Mouse (Mus musculus): ENCODE measurements at regions not wholly inside any gene's neighbourhood (a gene's known extent, or its start where the extent isn't known, plus 50 kb on each side); places are given as distances from the start of the nearest gene placed in this dataset.

- H3K4me3 ChIP-seq (ENCODE audit: low read length) = no peak overlapping the region
- H3K4me1 ChIP-seq (replicated peaks; ENCODE audit: control insufficient read depth, insufficient read depth, low read length) = no peaks in the 10 kb centered on the region
- no peak overlapping the region for H3K27ac ChIP-seq (ENCODE audit: low read length)
- no peak for ATAC-seq (ENCODE audit: low read depth)
- no peaks in the 10 kb centered on the region for H3K27me3 ChIP-seq (ENCODE audit: control insufficient read depth, insufficient read depth, low read depth, low read length)
- no peak overlapping the region for H3K9ac ChIP-seq (ENCODE audit: low read length)
- no peaks in the 10 kb centered on the region for H3K9me3 ChIP-seq (ENCODE audit: control insufficient read depth, low read length)
- no peak overlapping the region for H3K4me2 ChIP-seq (ENCODE audit: low read depth, low read length)
- H3K36me3 ChIP-seq (ENCODE audit: control insufficient read depth, insufficient read depth, low read length) = no peaks in the 10 kb centered on the region
- WGBS = 9% methylated on average over 5 of the region's 5 CpGs
These were observed 118.2 kb upstream of the Gm21876 start for GRCm38 (mm10) chrX:21293666-21294065.

- Histone ChIP-seq H3K36me3 (ENCODE audit: control insufficient read depth, insufficient read depth, low read length) (no peaks in the 10 kb centered on the region), H3K4me2 (ENCODE audit: low read depth, low read length) (no peak overlapping the region), H3K9ac (ENCODE audit: low read length) (no peak overlapping the region), H3K27ac (ENCODE audit: low read length) (no peak overlapping the region), H3K4me3 (ENCODE audit: low read length) (no peak overlapping the region), H3K27me3 (ENCODE audit: control insufficient read depth, insufficient read depth, low read depth, low read length) (no peaks in the 10 kb centered on the region), H3K4me1 (replicated peaks; ENCODE audit: control insufficient read depth, insufficient read depth, low read length) (no peaks in the 10 kb centered on the region), H3K9me3 (ENCODE audit: control insufficient read depth, low read length) (no peaks in the 10 kb centered on the region)
- ATAC-seq (ENCODE audit: low read depth) = no peak
- WGBS = 13% methylated on average over 1 of the region's 1 CpGs
These were observed 120.0 kb upstream of the Gm21876 start for GRCm38 (mm10) chrX:21295460-21295859.

GRCm38 (mm10) chrX:21297349-21297748, 121.9 kb upstream of the Gm21876 start:
- no peak overlapping the region for H3K9ac ChIP-seq (ENCODE audit: low read length)
- no peak for ATAC-seq (ENCODE audit: low read depth)
- H3K4me3 ChIP-seq (ENCODE audit: low read length) = no peak overlapping the region
- H3K27ac ChIP-seq (ENCODE audit: low read length) = no peak overlapping the region
- no peaks in the 10 kb centered on the region for H3K4me1 ChIP-seq (replicated peaks; ENCODE audit: control insufficient read depth, insufficient read depth, low read length)
- 70% methylated on average over 6 of the region's 6 CpGs for WGBS
- no peak overlapping the region for H3K4me2 ChIP-seq (ENCODE audit: low read depth, low read length)
- H3K36me3 ChIP-seq (ENCODE audit: control insufficient read depth, insufficient read depth, low read length) = no peaks in the 10 kb centered on the region
- no peaks in the 10 kb centered on the region for H3K27me3 ChIP-seq (ENCODE audit: control insufficient read depth, insufficient read depth, low read depth, low read length)
- no peaks in the 10 kb centered on the region for H3K9me3 ChIP-seq (ENCODE audit: control insufficient read depth, low read length)

GRCm38 (mm10) chrX:21334499-21335032, 149.8 kb upstream of the Agtr2 start:
- no peaks in the 10 kb centered on the region for H3K36me3 ChIP-seq (ENCODE audit: control insufficient read depth, insufficient read depth, low read length)
- peak overlapping the region; percentile 24; the same call in 1 of the 2 replicates for H3K9ac ChIP-seq (ENCODE audit: low read length)

GRCm38 (mm10) chrX:21344397-21344796, 139.9 kb upstream of the Agtr2 start:
- H3K9me3 ChIP-seq (ENCODE audit: control insufficient read depth, low read length) = no peaks in the 10 kb centered on the region
- H3K9ac ChIP-seq (ENCODE audit: low read length) = no peak overlapping the region
- H3K27me3 ChIP-seq (ENCODE audit: control insufficient read depth, insufficient read depth, low read depth, low read length) = no peaks in the 10 kb centered on the region
- no peak for ATAC-seq (ENCODE audit: low read depth)
- no peaks in the 10 kb centered on the region for H3K4me1 ChIP-seq (replicated peaks; ENCODE audit: control insufficient read depth, insufficient read depth, low read length)
- no peak overlapping the region for H3K27ac ChIP-seq (ENCODE audit: low read length)
- no peaks in the 10 kb centered on the region for H3K36me3 ChIP-seq (ENCODE audit: control insufficient read depth, insufficient read depth, low read length)
- 69% methylated on average over 1 of the region's 1 CpGs for WGBS
- no peak overlapping the region for H3K4me3 ChIP-seq (ENCODE audit: low read length)
- no peak overlapping the region for H3K4me2 ChIP-seq (ENCODE audit: low read depth, low read length)

More at GRCm38 (mm10) chrX:21334499-21335032, 149.8 kb upstream of the Agtr2 start:
- ATAC-seq (ENCODE audit: low read depth) = no peak
- no peak overlapping the region for H3K27ac ChIP-seq (ENCODE audit: low read length)
- H3K4me3 ChIP-seq (ENCODE audit: low read length) = peak overlapping the region; percentile 46
- no peaks in the 10 kb centered on the region for H3K4me1 ChIP-seq (replicated peaks; ENCODE audit: control insufficient read depth, insufficient read depth, low read length)
- H3K9me3 ChIP-seq (ENCODE audit: control insufficient read depth, low read length) = no peaks in the 10 kb centered on the region
- no peaks in the 10 kb centered on the region for H3K27me3 ChIP-seq (ENCODE audit: control insufficient read depth, insufficient read depth, low read depth, low read length)
- peak overlapping the region; percentile 50 for H3K4me2 ChIP-seq (ENCODE audit: low read depth, low read length)
- 23% methylated on average over 13 of the region's 13 CpGs for WGBS

GRCm38 (mm10) chrX:21350503-21350902, 133.8 kb upstream of the Agtr2 start:
- no peak for ATAC-seq (ENCODE audit: low read depth)
- H3K4me1 ChIP-seq (replicated peaks; ENCODE audit: control insufficient read depth, insufficient read depth, low read length) = no peaks in the 10 kb centered on the region
- H3K9me3 ChIP-seq (ENCODE audit: control insufficient read depth, low read length) = no peaks in the 10 kb centered on the region
- no peak overlapping the region for H3K27ac ChIP-seq (ENCODE audit: low read length)
- H3K4me2 ChIP-seq (ENCODE audit: low read depth, low read length) = no peak overlapping the region
- H3K9ac ChIP-seq (ENCODE audit: low read length) = no peak overlapping the region
- no peaks in the 10 kb centered on the region for H3K36me3 ChIP-seq (ENCODE audit: control insufficient read depth, insufficient read depth, low read length)
- 28% methylated on average over 4 of the region's 4 CpGs for WGBS
- H3K27me3 ChIP-seq (ENCODE audit: control insufficient read depth, insufficient read depth, low read depth, low read length) = no peaks in the 10 kb centered on the region
- H3K4me3 ChIP-seq (ENCODE audit: low read length) = no peak overlapping the region

GRCm38 (mm10) chrX:21352350-21352749, 132.0 kb upstream of the Agtr2 start:
- Histone ChIP-seq H3K27me3 (ENCODE audit: control insufficient read depth, insufficient read depth, low read depth, low read length) (no peaks in the 10 kb centered on the region), H3K36me3 (ENCODE audit: control insufficient read depth, insufficient read depth, low read length) (no peaks in the 10 kb centered on the region)
- WGBS = 47% methylated on average over 3 of the region's 3 CpGs

GRCm38 (mm10) chrX:21360771-21361667, 123.3 kb upstream of the Agtr2 start:
- peak overlapping the region; percentile 67 for H3K4me2 ChIP-seq (ENCODE audit: low read depth, low read length)
- H3K4me3 ChIP-seq (ENCODE audit: low read length) = peak overlapping the region; percentile 38
- no peaks in the 10 kb centered on the region for H3K27me3 ChIP-seq (ENCODE audit: control insufficient read depth, insufficient read depth, low read depth, low read length)
- WGBS = 15% methylated on average over 43 of the region's 43 CpGs
- no peaks in the 10 kb centered on the region for H3K4me1 ChIP-seq (replicated peaks; ENCODE audit: control insufficient read depth, insufficient read depth, low read length)
- H3K36me3 ChIP-seq (ENCODE audit: control insufficient read depth, insufficient read depth, low read length) = no peaks in the 10 kb centered on the region
- 0 out of 2 replicates have a peak, but pooled peaks have one; percentile 26 for ATAC-seq (ENCODE audit: low read depth)
- peak overlapping the region; percentile 2; the same call in 1 of the 2 replicates for H3K9ac ChIP-seq (ENCODE audit: low read length)
- no peak overlapping the region for H3K27ac ChIP-seq (ENCODE audit: low read length)
- H3K9me3 ChIP-seq (ENCODE audit: control insufficient read depth, low read length) = no peaks in the 10 kb centered on the region

More at GRCm38 (mm10) chrX:21352350-21352749, 132.0 kb upstream of the Agtr2 start:
- H3K9me3 ChIP-seq (ENCODE audit: control insufficient read depth, low read length) = no peaks in the 10 kb centered on the region
- no peaks in the 10 kb centered on the region for H3K4me1 ChIP-seq (replicated peaks; ENCODE audit: control insufficient read depth, insufficient read depth, low read length)
- H3K27ac ChIP-seq (ENCODE audit: low read length) = no peak overlapping the region
- H3K4me2 ChIP-seq (ENCODE audit: low read depth, low read length) = no peak overlapping the region
- H3K4me3 ChIP-seq (ENCODE audit: low read length) = no peak overlapping the region
- no peak for ATAC-seq (ENCODE audit: low read depth)
- no peak overlapping the region for H3K9ac ChIP-seq (ENCODE audit: low read length)

- WGBS = 8% methylated on average over 2 of the region's 2 CpGs
- H3K4me1 ChIP-seq (replicated peaks; ENCODE audit: control insufficient read depth, insufficient read depth, low read length) = no peaks in the 10 kb centered on the region
- no peak for ATAC-seq (ENCODE audit: low read depth)
- no peak overlapping the region for H3K4me3 ChIP-seq (ENCODE audit: low read length)
- H3K9me3 ChIP-seq (ENCODE audit: control insufficient read depth, low read length) = no peaks in the 10 kb centered on the region
- H3K36me3 ChIP-seq (ENCODE audit: control insufficient read depth, insufficient read depth, low read length) = no peaks in the 10 kb centered on the region
- H3K27me3 ChIP-seq (ENCODE audit: control insufficient read depth, insufficient read depth, low read depth, low read length) = no peaks in the 10 kb centered on the region
- H3K27ac ChIP-seq (ENCODE audit: low read length) = no peak overlapping the region
- H3K9ac ChIP-seq (ENCODE audit: low read length) = no peak overlapping the region
- H3K4me2 ChIP-seq (ENCODE audit: low read depth, low read length) = no peak overlapping the region
These were observed 99.1 kb upstream of the Agtr2 start for GRCm38 (mm10) chrX:21385221-21385620.
